ENCODE assay signal across 9 mouse cellular contexts in genomic region chr3:107491459-107491858, GRCm38 (mm10). TPM values are rescaled to one million over a fixed set of nuclear protein-coding genes. Genes with fewer than 3 reads are reported as not detected.
DNase-seq lines count a peak whose midpoint lies in the region; ATAC-seq and TF ChIP-seq lines count a peak whose summit lies in the region.
"Had no signal": no experiment of that assay in that cellular context is flagged by ENCODE, and none has a peak within 500 bp of the region (broad histone marks: within the 10 kb centered on the region; RNA-seq: fewer than 3 reads in every experiment).

No protein-coding gene starts in this region.

- no peak for TF ChIP-seq POLR2A in kidney, adult 2 months (IDR thresholded peaks at IDR 0.05; ENCODE audit: low read depth, low read length)

- intact Hi-C loops in gastrocnemius, adult 2 months (cut with DNase I): no loop called here

- peak; percentile 92 for ATAC-seq in forebrain, postnatal 0 days
- ATAC-seq in stomach, embryonic 15.5 days (ENCODE audit: insufficient read depth, low FRiP score, low read depth): peak; percentile 80

- DNase-seq in gastrocnemius, adult 2 months: peak; percentile 58
- no peak for DNase-seq in gastrocnemius, adult 8-10 months (ENCODE audit: low spot score in 2 of 2)
- DNase-seq in Muller cell, postnatal 12 days (ENCODE audit: inconsistent ontology term): peak; percentile 97
- DNase-seq in forebrain, postnatal 0 days: peak; percentile 93
- DNase-seq in kidney, adult 2 months: peak; percentile 36
- peak; percentile 72 for DNase-seq in lung, postnatal 10 days
- DNase-seq in thymus, postnatal 0 days (ENCODE audit: low spot score): no peak

- H3K27ac ChIP-seq in gastrocnemius, adult 2 months: no peak overlapping the region
- H3K27ac ChIP-seq in forebrain, postnatal 0 days (ENCODE audit: low read depth, low read length): peak overlapping the region; percentile 60
- no peak overlapping the region for H3K27ac ChIP-seq in kidney, adult 2 months (ENCODE audit: insufficient read depth, low read depth, low read length)
- H3K27ac ChIP-seq in stomach, embryonic 15.5 days: peak overlapping the region; percentile 55; the same call in 1 of the 2 replicates

- H3K4me2 ChIP-seq in forebrain, postnatal 0 days (ENCODE audit: low read depth): no peak overlapping the region
- no peak overlapping the region for H3K4me2 ChIP-seq in stomach, embryonic 15.5 days

- no peak for TF ChIP-seq CTCF in gastrocnemius, adult 2 months (IDR thresholded peaks at IDR 0.05)
- no peak for TF ChIP-seq CTCF in forebrain, postnatal 0 days (IDR thresholded peaks at IDR 0.05; ENCODE audit: low read depth)
- no peak for TF ChIP-seq CTCF in kidney, adult 2 months (conservative IDR thresholded peaks at IDR 0.05; ENCODE audit: insufficient read depth, insufficient read length, low read depth, low read length)

- H3K4me1 ChIP-seq in forebrain, postnatal 0 days (ENCODE audit: insufficient read depth): peaks cover 5% of the 10 kb centered on the region; the same call in 1 of the 2 replicates
- H3K4me1 ChIP-seq in kidney, adult 2 months (ENCODE audit: control insufficient read depth, insufficient read depth, low read length): no peaks in the 10 kb centered on the region; the same call in 1 of the 2 replicates
- 0 out of 2 replicates have a peak, but pooled peaks cover 10% of the 10 kb centered on the region for H3K4me1 ChIP-seq in stomach, embryonic 15.5 days

- H3K9ac ChIP-seq in forebrain, postnatal 0 days: 0 out of 2 replicates have a peak overlapping the region, but pooled peaks have one; percentile 2
- no peak overlapping the region for H3K9ac ChIP-seq in stomach, embryonic 15.5 days

- no peaks in the 10 kb centered on the region for H3K9me3 ChIP-seq in forebrain, postnatal 0 days (ENCODE audit: low read length)
- H3K9me3 ChIP-seq in stomach, embryonic 15.5 days: no peaks in the 10 kb centered on the region

- H3K36me3 ChIP-seq in forebrain, postnatal 0 days (ENCODE audit: insufficient read depth): peaks cover 37% of the 10 kb centered on the region
- H3K36me3 ChIP-seq in kidney, adult 2 months (ENCODE audit: control insufficient read depth, insufficient read depth, low read length): no peaks in the 10 kb centered on the region
- H3K36me3 ChIP-seq in stomach, embryonic 15.5 days: no peaks in the 10 kb centered on the region

- H3K27me3 ChIP-seq in forebrain, postnatal 0 days (ENCODE audit: insufficient read depth, low read length): no peaks in the 10 kb centered on the region
- H3K27me3 ChIP-seq in kidney, adult 2 months (replicated peaks; ENCODE audit: control insufficient read depth, insufficient read depth, low read length): no peaks in the 10 kb centered on the region
- no peaks in the 10 kb centered on the region for H3K27me3 ChIP-seq in stomach, embryonic 15.5 days (replicated peaks)

- H3K4me3 ChIP-seq in gastrocnemius, adult 2 months: no peak overlapping the region
- no peak overlapping the region for H3K4me3 ChIP-seq in forebrain, postnatal 0 days (ENCODE audit: low read depth, low read length)
- H3K4me3 ChIP-seq in kidney, adult 2 months (ENCODE audit: insufficient read depth, low read depth, low read length): no peak overlapping the region
- no peak overlapping the region for H3K4me3 ChIP-seq in stomach, embryonic 15.5 days (replicated peaks)

- 17% methylated on average over 6 of the region's 6 CpGs for WGBS in forebrain, postnatal 0 days
- WGBS in kidney, adult 2 months: 25% methylated on average over 6 of the region's 6 CpGs
- 26% methylated on average over 6 of the region's 6 CpGs for WGBS in stomach, embryonic 15.5 days

RNA-seq across cellular contexts. Expression of gene Slc6a17, which starts 26.4 kb away (rescaled TPM):
- under 1 TPM; 0.28 to 0.81 TPM for total RNA-seq in gastrocnemius, adult 2 months (2021)
- total RNA-seq in gastrocnemius, adult 8-10 months (2022): 1 to 10 TPM in 1 of 4 experiments, under 1 TPM in 3; 0.65 to 1.2 (median 0.80) TPM
- total RNA-seq in forebrain, postnatal 0 days (2014; rRNA removed): 61.2 and 68.9 TPM in 2 replicates
- polyA plus RNA-seq in forebrain, postnatal 0 days (2015; fragmentation: Nextera tagmentation; extraction: Ambion mirVana): 20.3 and 22.7 TPM in 2 replicates
- 16.0 and 19.2 TPM in 2 replicates for polyA plus RNA-seq in kidney, adult 2 months (2012; rRNA removed)
- 2.8 and 4.0 TPM in 2 replicates for polyA plus RNA-seq in stomach, embryonic 15.5 days (2015; fragmentation: Nextera tagmentation; extraction: Ambion mirVana)
- polyA plus RNA-seq in thymus, postnatal 0 days (2015; fragmentation: Nextera tagmentation; extraction: Ambion mirVana): 0.17 and 0.33 TPM in 2 replicates
- total RNA-seq: CH12.LX had no signal

RNA-seq across cellular contexts. Expression of gene Kcnc4, which starts 32.1 kb away (rescaled TPM):
- total RNA-seq in gastrocnemius, adult 2 months (2021): 10 to 100 TPM; 51.9 to 72.3 TPM
- 10 to 100 TPM; 42.7 to 61.6 (median 50.2) TPM for total RNA-seq in gastrocnemius, adult 8-10 months (2022)
- total RNA-seq in forebrain, postnatal 0 days (2014; rRNA removed): 10.7 and 15.4 TPM in 2 replicates
- 4.2 and 6.6 TPM in 2 replicates for polyA plus RNA-seq in forebrain, postnatal 0 days (2015; fragmentation: Nextera tagmentation; extraction: Ambion mirVana)
- polyA plus RNA-seq in kidney, adult 2 months (2012; rRNA removed): 0.20 and 0.78 TPM in 2 replicates
- polyA plus RNA-seq in stomach, embryonic 15.5 days (2015; fragmentation: Nextera tagmentation; extraction: Ambion mirVana): 0.10 TPM in 1 of 2 replicates, not detected in the other
- polyA plus RNA-seq in thymus, postnatal 0 days (2015; fragmentation: Nextera tagmentation; extraction: Ambion mirVana): not detected in 2 replicates
- total RNA-seq: CH12.LX had no signal

Comparison
In these comparisons a context has a peak if more than half of its experiments do, and no peak if none do; other contexts are left out.
1. DNase-seq: peak in gastrocnemius, adult 2 months (single experiment), Muller cell, postnatal 12 days (single experiment), forebrain, postnatal 0 days (single experiment), kidney, adult 2 months (single experiment) and lung, postnatal 10 days (single experiment); none in gastrocnemius, adult 8-10 months (0 of 2) and thymus, postnatal 0 days (single experiment).
2. H3K27ac ChIP-seq: peak in forebrain, postnatal 0 days (single experiment) and stomach, embryonic 15.5 days (single experiment); none in gastrocnemius, adult 2 months (single experiment) and kidney, adult 2 months (single experiment).